Mouse (Mus musculus) hindbrain, embryonic 14.5 days (tissue): Measurements from ENCODE around the gene Ptprg. TPM values are rescaled to one million over a fixed set of nuclear protein-coding genes. Genes with fewer than 3 reads are reported as not detected.

Experiments used
- ATAC-seq: fragments of 200-750 bp; cut with Nextera tagmentation; 2 replicates; pipeline ENCODE4 v1.8.0; 2017; ENCODE audit warnings: moderate number of reproducible peaks, mild to moderate bottlenecking, moderate TSS enrichment, moderate library complexity; ENCODE audit not compliant: low FRiP score
- DNase-seq: peaks from one replicate; pipeline ENCODE4 v3.0.0-alpha.2; 2015; ENCODE audit warnings: low spot score
- H3K27ac ChIP-seq: fragments of 300-500 bp; sonication (generic); 2 replicates; pipeline ENCODE4 v1.5.1; 2014; ENCODE audit warnings: mild to moderate bottlenecking, moderate library complexity
- H3K27me3 ChIP-seq: fragments of 300-500 bp; sonication (generic); 2 replicates; pipeline ENCODE4 v1.6.1; 2014; ENCODE audit warnings: mild to moderate bottlenecking, low read length, mixed read lengths; ENCODE audit not compliant: control insufficient read depth, insufficient read depth
- H3K36me3 ChIP-seq: fragments of 300-500 bp; sonication (generic); replicated peaks from 2 replicates; pipeline ENCODE4 v1.6.1; 2014; ENCODE audit not compliant: control insufficient read depth, insufficient read depth
- H3K4me1 ChIP-seq: fragments of 300-500 bp; sonication (generic); replicated peaks from 2 replicates; pipeline ENCODE4 v1.6.1; 2014; ENCODE audit warnings: antibody characterized with exemption, low read length, mixed read lengths; ENCODE audit not compliant: control insufficient read depth, insufficient read depth
- H3K4me2 ChIP-seq: fragments of 300-500 bp; sonication (generic); replicated peaks from 2 replicates; pipeline ENCODE4 v1.6.1; 2014; ENCODE audit warnings: mild to moderate bottlenecking, moderate library complexity
- H3K4me3 ChIP-seq: fragments of 300-500 bp; sonication (generic); replicated peaks from 2 replicates; pipeline ENCODE4 v1.5.1; 2014; ENCODE audit warnings: mild to moderate bottlenecking, low read length
- H3K9ac ChIP-seq: fragments of 300-500 bp; sonication (generic); 2 replicates; pipeline ENCODE4 v1.6.1; 2014
- H3K9me3 ChIP-seq: fragments of 300-500 bp; sonication (generic); 2 replicates; pipeline ENCODE4 v1.6.1; 2016; ENCODE audit warnings: low read length; ENCODE audit not compliant: control insufficient read depth
- WGBS: fragments of 180-500 bp; shearing (Covaris S2); extraction: QIAGEN DNeasy Blood & Tissue Kit; methylation state at CpG from one replicate; pipeline ENCODE4 v1.1.7; 2014; 5-methylcytosine and 5-hydroxymethylcytosine counted together
- polyA plus RNA-seq: library from polyadenylated mRNA; unstranded; fragments of >200 nt; fragmentation: Nextera tagmentation; extraction: Ambion mirVana; gene quantifications from 2 replicates; pipeline ENCODE4 v1.2.1, GENCODE M21; 2014

Ptprg gene
- polyA plus RNA-seq, 1 experiment from 2014 or later: 49.0 TPM

DNA sequence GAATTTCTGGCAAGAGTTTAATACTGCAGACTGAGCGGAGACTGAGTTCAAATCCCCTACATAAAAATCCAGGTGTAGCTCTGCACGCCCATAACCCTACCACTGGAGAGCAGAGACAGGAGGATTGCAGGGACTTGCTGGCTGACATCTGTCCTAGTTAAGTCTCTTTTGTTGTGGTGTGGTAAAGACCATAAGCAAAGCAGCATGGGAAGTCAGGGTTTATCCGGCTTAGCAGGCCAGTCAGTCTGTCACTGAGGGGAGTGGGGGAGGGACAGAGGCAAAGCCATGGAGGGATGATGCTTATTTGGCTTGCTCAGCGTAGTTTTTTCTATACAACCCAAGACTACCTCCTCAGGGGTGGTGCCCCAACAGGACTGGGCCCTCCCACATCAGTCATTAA, 530.7 kb downstream of the Ptprg start:
- 75% methylated on average over 4 of the region's 4 CpGs for WGBS
- Histone ChIP-seq H3K27me3 (no peaks in the 10 kb centered on the region), H3K9me3 (no peaks in the 10 kb centered on the region), H3K4me2 (no peak overlapping the region), H3K4me3 (no peak overlapping the region), H3K9ac (no peak overlapping the region), H3K4me1 (peaks cover 22% of the 10 kb centered on the region), H3K36me3 (no peaks in the 10 kb centered on the region), H3K27ac (no peak overlapping the region)
- DNase-seq: no peak
- ATAC-seq: no peak

DNA sequence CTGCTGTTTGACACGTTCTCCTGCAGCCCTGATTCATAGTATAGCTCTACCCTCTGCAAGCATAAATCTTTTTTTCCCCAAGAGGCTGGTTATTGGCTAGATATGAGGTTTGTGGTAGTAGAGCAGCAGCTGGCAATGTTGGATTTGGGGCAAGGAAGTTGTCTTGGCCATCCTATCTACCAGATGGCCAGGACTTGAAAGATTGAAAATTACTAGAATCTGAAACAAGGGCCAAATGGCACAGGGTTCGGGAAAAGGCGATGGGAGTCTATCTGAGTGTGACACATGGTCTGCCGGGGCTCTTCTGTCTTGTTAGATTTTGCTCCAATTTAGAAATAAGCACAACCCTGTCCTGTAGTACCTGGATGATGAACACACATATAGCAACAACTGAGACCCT, 531.7 kb downstream of the Ptprg start:
- Histone ChIP-seq H3K9me3 (no peaks in the 10 kb centered on the region), H3K27me3 (no peaks in the 10 kb centered on the region), H3K4me3 (no peak overlapping the region), H3K27ac (no peak overlapping the region), H3K4me1 (peaks cover 16% of the 10 kb centered on the region), H3K4me2 (no peak overlapping the region), H3K36me3 (no peaks in the 10 kb centered on the region), H3K9ac (no peak overlapping the region)
- no peak for DNase-seq
- no peak for ATAC-seq
- WGBS: 89% methylated on average over 4 of the region's 4 CpGs

DNA sequence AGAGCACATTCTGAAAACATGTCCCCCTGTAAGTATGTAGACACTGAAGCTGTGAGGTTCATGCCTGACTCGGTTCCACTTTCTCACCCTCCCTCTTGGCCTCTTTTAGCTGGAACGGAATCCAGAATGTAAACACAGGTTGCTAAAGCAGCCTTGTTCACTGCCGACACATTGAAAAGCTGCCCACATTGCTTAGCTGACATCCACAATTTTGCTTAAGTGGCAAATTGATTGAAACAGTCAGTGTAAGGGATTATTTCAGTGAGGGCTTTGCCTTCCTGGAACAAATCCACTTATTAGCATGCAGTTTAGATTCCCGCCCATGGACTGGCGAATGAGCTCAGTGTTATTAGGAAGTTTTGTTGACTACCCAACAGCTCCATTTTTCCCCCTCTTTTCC, 532.8 kb downstream of the Ptprg start:
- Histone ChIP-seq H3K27ac (0 out of 2 replicates have a peak overlapping the region, but pooled peaks have one; percentile 26), H3K4me3 (no peak overlapping the region), H3K9ac (no peak overlapping the region), H3K4me2 (no peak overlapping the region), H3K27me3 (no peaks in the 10 kb centered on the region), H3K36me3 (no peaks in the 10 kb centered on the region), H3K4me1 (peaks cover 11% of the 10 kb centered on the region), H3K9me3 (no peaks in the 10 kb centered on the region)
- DNase-seq (no peak), ATAC-seq (no peak)
- 58% methylated on average over 5 of the region's 5 CpGs for WGBS

DNA sequence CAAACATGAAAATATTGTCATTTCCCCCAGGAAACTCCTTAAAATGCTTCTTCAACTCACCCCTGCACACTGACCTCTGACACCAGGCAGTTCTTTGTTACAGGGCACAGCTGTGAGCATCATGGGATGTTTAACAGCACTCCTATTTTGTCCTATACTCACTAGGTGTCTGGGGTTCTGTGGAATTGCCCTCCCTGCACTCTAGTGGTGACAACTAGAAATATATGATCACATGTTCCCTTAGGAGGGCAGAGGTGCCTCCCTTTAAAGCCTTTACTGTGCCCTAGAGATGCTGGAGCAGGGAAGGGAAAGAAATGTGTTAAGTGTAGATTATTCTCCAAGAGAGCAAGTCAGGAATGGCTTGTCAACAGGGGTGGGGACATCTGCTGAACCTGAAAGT, 536.6 kb downstream of the Ptprg start:
- no peak overlapping the region for H3K4me2 ChIP-seq
- ATAC-seq (no peak), DNase-seq (no peak)
- no peak overlapping the region for H3K4me3 ChIP-seq
- H3K4me1 ChIP-seq: no peaks in the 10 kb centered on the region
- H3K27me3 ChIP-seq: no peaks in the 10 kb centered on the region
- H3K27ac ChIP-seq: no peak overlapping the region
- H3K36me3 ChIP-seq: no peaks in the 10 kb centered on the region
- H3K9me3 ChIP-seq: no peaks in the 10 kb centered on the region
- H3K9ac ChIP-seq: no peak overlapping the region

DNA sequence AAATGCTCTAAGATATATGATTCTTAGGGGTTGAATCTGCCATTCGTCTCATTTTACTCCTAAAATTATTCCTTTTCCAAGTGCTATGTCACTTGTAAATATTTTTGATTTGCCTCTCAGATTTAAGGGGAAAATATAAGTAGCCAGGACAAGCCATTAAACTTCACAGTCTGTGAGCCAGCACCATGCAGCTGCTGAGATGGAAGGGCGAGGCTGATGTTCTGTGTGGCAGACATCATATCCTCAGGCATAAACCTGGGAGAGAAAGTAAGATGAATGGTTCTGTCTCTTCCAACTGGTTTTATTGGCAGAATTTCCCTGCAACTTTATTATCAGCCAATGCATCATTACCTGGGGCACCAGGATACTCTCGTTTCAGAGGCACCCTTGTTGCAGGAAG, 538.4 kb downstream of the Ptprg start:
- DNase-seq (no peak), ATAC-seq (no peak)
- whole genome bisulfite sequencing: 73% methylated on average over 3 of the region's 3 CpGs
- Histone ChIP-seq H3K27ac (no peak overlapping the region), H3K4me1 (no peaks in the 10 kb centered on the region), H3K9ac (no peak overlapping the region), H3K27me3 (no peaks in the 10 kb centered on the region), H3K4me2 (no peak overlapping the region), H3K4me3 (no peak overlapping the region), H3K9me3 (no peaks in the 10 kb centered on the region), H3K36me3 (no peaks in the 10 kb centered on the region)

DNA sequence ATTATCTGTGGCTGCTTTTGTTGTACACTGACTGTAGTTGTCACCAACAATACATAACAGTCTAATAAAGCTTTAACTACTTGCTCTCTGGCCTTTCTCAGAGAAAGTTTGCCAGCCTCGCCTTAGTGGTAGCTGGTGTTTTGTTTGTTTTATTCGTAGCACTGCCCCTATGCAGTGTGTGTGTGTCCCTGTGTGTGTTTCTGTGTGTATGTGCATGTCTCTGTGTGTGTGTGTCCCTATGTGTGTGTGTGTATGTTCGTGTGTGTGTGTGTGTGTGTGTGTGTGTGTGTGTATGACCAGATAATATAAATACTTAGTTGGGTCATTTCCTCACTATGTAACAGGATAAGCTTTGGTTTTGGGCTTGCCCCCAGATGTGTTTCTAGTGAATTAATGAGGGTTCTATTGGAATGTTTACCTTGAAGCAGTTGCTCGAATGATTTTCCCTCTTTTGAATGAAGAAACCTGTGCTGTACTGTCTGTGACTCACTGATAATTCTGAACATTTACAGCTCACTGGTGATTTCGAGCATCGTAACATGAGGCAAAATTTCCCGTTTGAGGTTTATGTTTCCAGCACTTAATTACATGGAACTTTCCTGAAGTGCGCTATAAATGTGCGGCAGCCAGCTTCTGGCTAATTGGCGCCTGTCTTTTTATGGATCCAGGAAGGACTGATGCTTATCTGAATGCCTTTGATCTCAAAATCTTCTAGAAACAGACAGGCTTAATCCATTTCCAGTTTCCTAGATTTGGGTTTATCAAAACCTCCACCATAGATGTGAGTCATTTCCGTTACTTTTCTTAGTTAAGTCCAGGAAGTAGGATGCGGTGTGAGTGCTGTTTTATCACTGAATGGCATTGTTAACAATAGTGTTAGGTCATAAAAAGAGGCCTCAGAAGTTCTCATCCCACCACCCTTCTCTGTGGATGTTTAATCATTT, 546.3 kb downstream of the Ptprg start:
- Histone ChIP-seq H3K4me2 (no peak overlapping the region), H3K9ac (no peak overlapping the region), H3K27ac (no peak overlapping the region), H3K4me1 (no peaks in the 10 kb centered on the region), H3K27me3 (no peaks in the 10 kb centered on the region), H3K36me3 (no peaks in the 10 kb centered on the region), H3K9me3 (no peaks in the 10 kb centered on the region), H3K4me3 (no peak overlapping the region)
- no peak for DNase-seq
- 78% methylated on average over 12 of the region's 12 CpGs for WGBS
- no peak for ATAC-seq

DNA sequence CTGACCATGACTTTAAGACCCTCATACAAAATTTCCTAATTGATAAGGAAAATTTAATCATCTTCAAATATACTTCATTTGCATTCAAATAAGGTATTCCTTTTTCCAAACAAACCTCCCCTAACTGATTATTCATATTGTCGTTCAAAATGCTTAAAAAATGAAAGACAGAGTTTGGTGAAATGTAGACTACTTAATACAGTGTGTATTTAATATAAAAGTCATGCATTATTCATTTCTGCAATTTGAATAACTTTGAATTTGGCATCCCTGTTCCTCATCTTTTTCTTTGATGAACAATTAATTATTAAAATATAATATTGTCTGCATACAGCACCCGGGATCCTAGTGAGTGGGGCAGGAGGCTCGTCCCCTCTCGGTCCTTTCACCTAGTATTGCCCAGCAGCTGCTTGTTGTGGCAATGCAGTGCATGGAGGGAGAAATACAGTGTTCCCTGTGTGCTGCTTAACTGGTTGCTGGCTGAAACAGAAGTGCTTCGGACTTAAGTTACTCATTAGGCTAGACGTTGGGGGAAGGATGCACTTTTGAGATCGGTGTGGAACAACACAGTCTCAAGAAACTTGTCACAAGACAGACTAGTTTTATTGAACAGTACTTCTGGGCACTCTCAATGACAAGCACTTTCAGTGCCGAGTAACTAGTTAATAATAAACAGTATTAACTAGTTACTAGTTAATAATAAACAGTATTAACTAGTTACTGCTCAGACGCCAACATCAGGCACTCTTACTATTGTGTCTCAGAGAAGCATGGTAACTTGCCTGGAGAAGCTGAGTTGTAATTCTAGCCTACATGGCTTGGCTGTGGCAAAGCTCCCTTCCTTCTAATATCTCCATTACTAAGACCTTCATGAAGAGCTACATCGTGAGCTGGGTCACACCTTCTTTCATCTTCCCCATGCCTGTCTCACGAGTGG, 549.3 kb downstream of the Ptprg start:
- H3K27me3 ChIP-seq: no peaks in the 10 kb centered on the region
- H3K9ac ChIP-seq: no peak overlapping the region
- no peak overlapping the region for H3K27ac ChIP-seq
- ATAC-seq (no peak), DNase-seq (no peak)
- no peak overlapping the region for H3K4me3 ChIP-seq
- no peaks in the 10 kb centered on the region for H3K36me3 ChIP-seq
- H3K9me3 ChIP-seq: no peaks in the 10 kb centered on the region
- no peaks in the 10 kb centered on the region for H3K4me1 ChIP-seq
- WGBS: 62% methylated on average over 11 of the region's 11 CpGs
- no peak overlapping the region for H3K4me2 ChIP-seq

DNA sequence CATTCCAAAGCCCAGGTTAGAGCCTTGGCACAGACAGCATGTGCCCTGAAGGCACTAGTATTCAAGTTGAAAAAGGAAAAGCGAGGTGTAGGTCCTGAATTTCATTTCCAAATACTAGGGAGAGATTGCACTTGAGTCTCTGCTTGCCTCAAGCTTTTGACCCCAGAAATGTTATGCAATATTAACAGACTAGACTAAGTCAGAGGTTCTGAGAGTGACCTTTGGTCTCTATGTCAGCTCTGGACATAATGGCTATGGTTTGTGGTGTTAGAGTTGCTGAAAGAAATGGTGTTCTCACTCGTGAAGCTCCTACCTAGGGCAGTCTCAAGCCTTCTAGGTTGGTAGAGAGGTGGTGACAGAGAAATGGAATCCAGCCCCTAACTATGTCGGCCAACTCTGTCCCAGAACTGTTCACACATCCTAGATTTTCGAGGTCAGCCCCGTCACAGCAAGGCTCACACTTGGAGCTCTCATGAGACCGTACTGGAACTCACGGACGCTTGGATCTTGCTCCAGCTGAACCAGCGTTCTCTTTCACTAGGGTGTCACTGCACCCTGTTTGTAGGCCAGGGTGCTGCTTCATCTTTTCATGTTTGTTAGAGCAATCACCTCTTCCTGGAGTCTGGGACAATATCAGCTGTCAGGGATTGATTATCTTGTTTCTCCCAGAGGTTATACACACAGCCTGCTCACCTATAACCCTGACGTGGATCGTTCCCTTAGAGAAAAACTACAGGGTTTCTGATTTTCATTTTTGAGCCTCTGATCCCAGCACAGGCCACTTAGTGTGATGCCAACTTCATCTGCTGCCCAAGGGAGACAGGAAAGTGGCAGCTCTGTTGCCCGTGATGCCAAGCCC, 551.2 kb downstream of the Ptprg start:
- ATAC-seq (no peak), DNase-seq (no peak)
- Histone ChIP-seq H3K9me3 (no peaks in the 10 kb centered on the region), H3K36me3 (no peaks in the 10 kb centered on the region), H3K27ac (no peak overlapping the region), H3K4me2 (no peak overlapping the region), H3K4me3 (no peak overlapping the region), H3K27me3 (no peaks in the 10 kb centered on the region), H3K9ac (no peak overlapping the region), H3K4me1 (no peaks in the 10 kb centered on the region)
- 85% methylated on average over 12 of the region's 12 CpGs for WGBS

DNA sequence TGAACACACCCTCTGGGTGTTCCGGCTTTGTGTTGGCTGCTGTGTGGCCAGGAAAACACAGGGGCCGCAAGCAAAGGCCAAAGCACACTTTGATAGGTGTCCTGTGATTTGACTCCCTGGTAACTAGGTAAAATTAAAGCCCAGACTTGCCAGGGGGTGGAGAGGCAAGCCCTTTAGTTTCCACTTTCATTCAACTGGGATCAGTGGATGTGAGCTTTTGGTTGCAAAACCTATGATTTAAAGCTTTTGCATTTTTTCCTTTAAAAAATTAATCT, 551.8 kb downstream of the Ptprg start:
- no peaks in the 10 kb centered on the region for H3K27me3 ChIP-seq
- 83% methylated on average over 2 of the region's 2 CpGs for WGBS
- H3K27ac ChIP-seq: no peak overlapping the region
- DNase-seq (no peak), ATAC-seq (no peak)
- H3K4me1 ChIP-seq: no peaks in the 10 kb centered on the region
- H3K36me3 ChIP-seq: no peaks in the 10 kb centered on the region
- H3K4me2 ChIP-seq: no peak overlapping the region
- no peaks in the 10 kb centered on the region for H3K9me3 ChIP-seq
- no peak overlapping the region for H3K4me3 ChIP-seq
- no peak overlapping the region for H3K9ac ChIP-seq
